Mouse (Mus musculus): ENCODE data around the gene Zmat5. TPM values are rescaled to one million over a fixed set of nuclear protein-coding genes. Genes with fewer than 3 reads are reported as not detected.

The Zmat5 gene
- total RNA-seq (2021) = 10 to 100 TPM; 44.5 to 49.6 TPM
- long read RNA-seq, experiment 1, transcript Zmat5-201 (6 exons, 792 nt) = major isoform, 17 of 51 reads
- long read RNA-seq, experiment 1, partial matches to known transcripts = 4 of 51 reads
- long read RNA-seq, experiment 1, other reads (novel, unspliced or antisense) = 30 of 51 reads
- long read RNA-seq, experiment 2, transcript Zmat5-201 (6 exons, 792 nt) = major isoform, 6 of 24 reads
- long read RNA-seq, experiment 2, partial matches to known transcripts = 5 of 24 reads
- long read RNA-seq, experiment 2, other reads (novel, unspliced or antisense) = 13 of 24 reads

- DNase-seq = peak; percentile 94 to 95
Observed at GRCm38 (mm10) chr11:4704072-4704964, at the start of gene Zmat5, which contains the start of gene Uqcr10. Gene Zmat5 (plus strand): TSS chr11:4704678. Gene Uqcr10 (minus strand): TSS chr11:4704342.

- no peak for DNase-seq
Observed at GRCm38 (mm10) chr11:4659818-4660217, 44.7 kb upstream of the Zmat5 start.

DNA sequence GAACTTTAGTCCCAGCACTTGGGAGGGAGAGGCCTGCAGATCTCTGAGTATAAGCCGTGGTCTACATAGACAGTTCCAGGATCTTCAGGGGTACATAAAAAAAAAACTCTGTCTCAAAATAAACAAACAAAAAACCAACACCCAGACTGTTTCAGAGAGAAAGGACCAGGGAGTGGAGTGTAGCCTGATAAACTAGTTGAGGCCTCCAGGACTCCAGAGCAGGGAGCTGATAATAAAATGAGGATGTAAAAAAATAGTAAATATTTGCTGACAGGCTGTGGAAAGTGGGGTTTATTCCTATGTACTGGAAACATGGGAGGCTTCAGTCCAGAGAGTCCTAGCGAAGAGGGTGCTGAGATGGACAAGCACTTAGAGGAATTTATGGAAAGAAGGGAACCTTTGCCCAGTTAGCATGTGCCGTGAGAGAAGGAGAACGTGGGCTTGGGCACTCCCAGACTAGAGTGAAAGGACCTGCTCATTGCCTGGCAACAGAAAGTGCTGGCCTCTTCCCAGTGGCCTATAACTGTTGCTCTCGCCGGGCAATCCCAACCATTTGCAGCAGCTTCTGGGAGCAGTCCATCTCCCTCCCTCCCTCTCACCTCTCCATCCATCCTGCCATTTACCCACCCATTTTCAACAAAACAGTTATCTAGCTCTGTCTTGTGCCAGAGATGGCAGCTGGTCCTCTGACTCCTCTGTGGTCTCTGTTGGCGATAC, 44.0 kb upstream of the Zmat5 start:
- DNase-seq = no peak

DNA sequence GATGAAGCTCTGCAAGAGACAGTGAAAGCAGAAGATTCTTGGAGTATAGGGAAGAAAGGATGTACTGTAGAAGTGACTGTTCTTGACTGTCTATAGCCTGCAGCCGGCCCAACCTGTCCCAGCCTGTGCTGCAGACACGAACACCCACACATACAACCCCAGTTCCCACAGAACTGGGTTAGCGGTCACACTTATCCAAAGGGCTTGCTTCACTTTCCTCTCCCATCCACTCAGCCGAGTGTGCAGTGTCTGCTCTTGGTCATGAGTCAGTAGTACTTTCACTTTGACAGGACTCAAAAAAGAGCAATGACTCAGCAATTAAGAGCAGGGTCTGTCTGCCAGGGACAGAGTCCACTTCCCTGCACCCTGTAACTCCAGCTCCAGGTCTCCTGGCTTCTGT, 43.2 kb upstream of the Zmat5 start:
- peak in 1 of 2 experiments; percentile 43 for DNase-seq

DNA sequence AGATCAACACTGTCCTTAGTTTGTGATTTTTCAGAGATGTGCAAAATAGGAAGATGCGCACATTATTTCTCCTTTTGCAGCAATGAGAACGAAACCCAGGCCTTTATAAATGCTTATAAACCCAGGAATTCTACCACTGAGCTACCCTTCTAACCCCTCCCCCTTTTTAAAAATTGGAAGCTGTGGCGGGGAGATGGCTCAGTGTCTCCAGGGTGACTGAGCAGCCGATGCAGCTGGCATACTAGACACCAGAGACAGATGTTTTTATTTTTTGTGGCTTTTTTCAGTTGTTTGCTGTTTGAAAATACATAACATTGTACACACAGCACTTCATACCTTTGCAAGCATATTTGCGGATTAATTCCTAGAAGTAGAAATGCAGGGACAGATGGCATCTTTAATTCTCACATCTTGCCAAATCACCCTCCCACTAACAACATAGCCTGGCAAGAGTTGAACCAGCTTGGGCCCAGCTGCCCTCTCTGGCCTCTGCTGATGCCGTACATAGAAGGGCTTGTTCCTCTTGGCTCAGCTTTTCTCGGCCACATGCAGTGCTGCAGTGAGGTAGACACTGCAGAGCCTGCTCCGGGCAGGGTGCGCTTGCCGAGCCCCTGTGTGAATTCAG, 42.5 kb upstream of the Zmat5 start:
- no peak for DNase-seq

- DNase-seq = no peak
Observed at GRCm38 (mm10) chr11:4662496-4662878, 42.0 kb upstream of the Zmat5 start.

GRCm38 (mm10) chr11:4671736-4672135, 32.7 kb upstream of the Zmat5 start:
- DNase-seq = no peak

- peak; percentile 55 to 60 for DNase-seq
Observed at GRCm38 (mm10) chr11:4674593-4674992, 29.9 kb upstream of the Zmat5 start.

DNA sequence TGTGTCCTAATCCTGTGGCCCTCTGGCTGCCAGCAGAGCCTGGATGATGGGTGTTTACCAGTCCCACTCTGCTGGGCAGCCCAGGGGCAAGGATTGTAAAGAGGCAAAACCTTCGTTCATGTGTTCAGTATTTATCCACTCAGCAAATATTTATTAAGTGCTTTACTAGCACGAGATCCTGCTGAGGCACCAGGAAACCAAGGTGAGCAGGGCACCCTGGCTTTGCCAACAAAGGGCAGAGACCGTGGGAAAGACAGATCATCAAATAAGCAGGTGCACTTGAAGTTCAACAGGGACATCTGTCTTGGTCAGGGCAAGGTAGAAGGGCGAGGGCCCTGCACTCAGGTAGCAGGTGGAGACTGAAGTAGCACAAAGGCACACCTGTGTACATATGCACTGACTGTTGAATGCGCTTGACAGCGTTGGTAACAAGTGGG, 29.3 kb upstream of the Zmat5 start:
- no peak for DNase-seq

- DNase-seq = peak in 1 of 2 experiments; percentile 45
Observed at GRCm38 (mm10) chr11:4675693-4676092, 28.8 kb upstream of the Zmat5 start.

GRCm38 (mm10) chr11:4677250-4677872, 27.1 kb upstream of the Zmat5 start:
- no peak for DNase-seq

- no peak for DNase-seq
Observed at GRCm38 (mm10) chr11:4678700-4679440, 25.6 kb upstream of the Zmat5 start.

DNA sequence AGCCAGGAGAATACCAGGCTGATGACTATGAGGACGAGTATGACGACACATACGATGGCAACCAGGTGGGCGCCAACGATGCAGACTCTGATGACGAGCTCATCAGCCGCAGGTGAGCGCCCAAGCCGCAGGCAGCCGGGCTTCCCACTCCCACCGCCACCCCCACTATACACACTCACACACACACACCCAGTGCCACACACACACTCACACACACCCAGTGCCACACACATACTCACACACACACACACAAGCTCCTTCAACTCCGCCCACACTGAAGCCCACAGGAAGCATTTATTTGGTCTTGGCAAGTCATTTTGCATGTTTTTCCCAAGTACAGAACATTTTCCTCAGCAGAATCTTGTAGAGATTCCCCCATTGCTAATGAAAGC, 25.0 kb upstream of the Zmat5 start:
- no peak for DNase-seq

DNA sequence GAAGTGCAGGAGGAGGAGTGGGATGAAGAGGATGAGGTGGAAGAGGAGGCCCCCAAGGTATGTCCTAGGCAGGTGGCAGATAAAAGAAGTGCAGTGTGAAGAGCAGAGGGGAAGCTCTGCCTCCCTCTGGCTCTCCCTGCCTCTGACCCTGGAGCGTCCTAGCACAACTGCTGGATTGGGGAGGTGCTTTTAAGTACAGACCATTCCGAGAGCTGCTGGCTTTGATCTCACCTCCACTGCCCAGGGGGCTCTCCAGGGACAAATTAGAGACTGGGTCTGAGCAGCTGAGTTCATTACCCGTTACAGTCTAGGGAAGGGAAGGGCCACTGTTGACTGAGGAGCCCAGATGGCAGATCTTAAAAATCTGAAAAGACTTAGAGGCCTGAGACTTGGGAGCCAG, 24.4 kb upstream of the Zmat5 start:
- no peak for DNase-seq

DNA sequence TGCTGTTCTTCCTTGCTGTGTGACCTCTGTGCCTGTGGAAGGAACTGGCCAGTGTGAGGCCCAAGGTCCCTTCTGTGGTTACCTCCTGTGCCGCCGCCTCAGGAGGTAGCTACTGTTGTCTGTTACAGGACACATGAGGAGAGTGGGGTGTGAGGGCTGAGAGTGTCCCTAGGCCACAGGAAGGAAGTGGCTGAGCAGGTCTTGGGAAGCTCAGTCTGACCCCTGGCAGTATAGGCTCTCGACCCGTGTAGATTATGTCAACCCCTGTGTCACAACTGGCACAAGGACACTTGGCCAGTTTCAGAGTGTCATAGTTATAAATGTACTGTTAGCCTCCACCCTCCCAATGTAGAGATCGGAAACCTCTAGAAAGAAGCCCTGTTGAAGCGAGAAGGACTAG, 21.0 kb upstream of the Zmat5 start:
- peak in 1 of 2 experiments; percentile 49 for DNase-seq

- no peak for DNase-seq
Observed at GRCm38 (mm10) chr11:4684186-4684585, 20.3 kb upstream of the Zmat5 start.

GRCm38 (mm10) chr11:4685071-4685470, 19.4 kb upstream of the Zmat5 start:
- DNase-seq = peak; percentile 73 to 75

DNA sequence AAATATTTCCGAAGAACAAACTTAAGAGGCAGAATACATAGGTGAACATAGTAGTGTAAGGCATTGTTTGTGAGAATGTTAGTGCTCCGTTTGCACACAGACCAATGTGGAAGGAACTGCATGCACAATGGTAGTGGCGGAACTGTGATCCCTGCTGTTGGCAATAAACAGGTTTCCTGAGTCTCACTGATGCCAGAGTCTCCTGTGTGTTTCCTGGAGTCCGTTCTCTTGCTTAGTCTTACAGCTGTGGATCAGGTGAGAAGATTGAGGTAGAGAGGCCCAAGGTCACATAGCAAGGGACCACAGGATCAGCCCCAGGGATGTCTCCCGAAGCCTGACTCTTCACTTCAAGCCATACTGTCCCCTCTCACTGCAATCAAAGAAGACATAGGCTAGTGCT, 19.0 kb upstream of the Zmat5 start:
- DNase-seq = no peak

DNA sequence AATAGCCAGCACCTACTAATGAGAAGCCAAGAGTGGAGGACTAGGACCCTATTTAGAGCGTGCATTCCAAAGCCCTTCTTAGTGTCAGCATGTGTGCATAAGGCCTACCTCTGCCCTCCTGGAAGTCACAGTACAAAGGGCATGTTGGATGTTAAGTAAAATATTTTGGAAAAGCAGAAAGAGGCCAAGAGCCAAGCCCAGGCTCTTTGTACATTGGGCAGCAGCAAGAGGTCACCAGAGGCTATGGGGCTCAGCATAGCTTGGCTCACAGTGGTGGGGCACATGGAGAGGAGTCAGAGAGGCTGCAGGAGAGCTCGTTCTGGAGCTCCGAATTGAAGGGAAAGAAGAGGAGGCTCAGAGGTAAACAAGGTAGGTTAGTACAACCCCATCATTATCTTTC, 17.5 kb upstream of the Zmat5 start:
- no peak for DNase-seq

DNA sequence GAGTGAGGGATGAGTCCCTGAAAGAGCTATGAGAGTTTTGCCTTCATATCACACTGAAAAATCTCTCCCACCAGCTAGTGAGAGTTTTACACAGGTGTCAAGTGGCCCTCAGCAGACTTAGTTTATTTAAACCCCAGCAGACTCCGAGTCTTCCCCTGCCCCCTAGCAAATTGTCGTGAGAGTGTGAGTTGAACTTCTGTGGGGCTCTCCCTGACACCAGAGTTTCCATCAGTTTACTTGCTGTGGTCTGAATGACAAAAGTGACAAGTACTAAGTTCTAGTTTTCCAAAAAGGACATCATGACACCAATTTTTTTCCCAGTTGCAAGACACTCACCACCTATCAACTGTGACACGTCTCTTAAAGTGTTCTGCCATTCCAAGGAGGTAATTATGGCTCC, 16.6 kb upstream of the Zmat5 start:
- DNase-seq = no peak

Data from adrenal gland, postnatal 36 days (tissue).